Mouse (Mus musculus) embryo, embryonic 10.5 days (tissue): ENCODE measurements around the gene Ildr1.

Source experiments
- DNase-seq: peaks from one replicate; pipeline ENCODE4 v3.0.0-alpha.2; 2015; ENCODE audit warnings: low spot score

Ildr1 gene

DNA sequence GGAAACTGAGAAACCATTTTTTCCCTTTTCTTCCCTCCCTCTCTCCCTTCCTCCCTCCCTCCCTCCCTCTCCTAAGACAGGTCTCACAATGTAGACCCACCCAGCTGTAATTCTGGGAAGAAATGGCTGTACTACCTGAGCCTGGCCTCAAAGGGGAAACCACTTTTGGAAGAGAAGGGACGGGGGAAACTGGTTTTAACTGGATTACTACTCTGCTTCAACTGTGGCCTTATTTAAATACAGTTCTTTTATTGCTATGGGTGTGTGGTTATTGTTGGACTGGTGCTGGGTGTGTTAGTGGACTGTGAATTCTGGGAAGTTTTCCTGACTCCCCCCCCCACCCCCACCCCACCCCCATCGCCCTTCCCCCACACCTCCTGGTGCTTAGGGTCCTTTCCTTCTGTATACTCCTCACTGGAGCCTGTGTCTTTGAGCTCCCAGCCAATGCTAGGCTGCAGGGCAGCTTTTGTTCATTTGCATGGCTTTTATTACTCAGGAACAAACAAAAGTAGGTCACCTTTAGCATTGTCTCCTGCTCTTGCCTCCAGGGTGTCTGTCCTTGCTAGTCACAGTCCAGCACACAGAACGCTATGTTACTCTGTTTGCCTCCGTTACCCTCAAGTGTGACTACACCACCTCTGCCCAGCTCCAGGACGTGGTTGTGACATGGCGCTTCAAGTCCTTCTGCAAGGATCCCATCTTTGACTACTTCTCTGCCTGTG lies 14.1 kb downstream of the Ildr1 start:
- no peak for DNase-seq

DNA sequence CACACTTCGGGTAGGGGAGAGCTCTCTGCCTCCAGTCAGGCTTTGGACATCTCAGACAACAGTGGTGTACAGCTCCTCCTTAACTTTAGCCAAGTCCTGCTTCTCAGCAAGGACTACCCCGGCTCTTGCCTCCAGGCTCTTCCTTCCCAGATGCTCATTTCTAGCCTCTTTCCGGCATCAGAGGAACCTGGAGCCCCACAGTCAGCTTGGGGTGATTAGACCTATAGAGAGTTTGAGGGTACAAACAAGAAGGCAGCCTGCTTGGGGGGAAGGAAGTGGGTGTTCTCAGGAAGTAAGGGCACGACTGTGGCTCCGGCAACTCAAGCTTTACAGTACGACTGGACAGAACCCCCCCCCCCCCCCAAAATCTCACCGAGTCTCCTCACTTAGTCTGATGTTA lies 15.0 kb downstream of the Ildr1 start:
- DNase-seq, result no peak

- no peak for DNase-seq
Measured at GRCm38 (mm10) chr16:36709405-36709804, 15.6 kb downstream of the Ildr1 start.

DNA sequence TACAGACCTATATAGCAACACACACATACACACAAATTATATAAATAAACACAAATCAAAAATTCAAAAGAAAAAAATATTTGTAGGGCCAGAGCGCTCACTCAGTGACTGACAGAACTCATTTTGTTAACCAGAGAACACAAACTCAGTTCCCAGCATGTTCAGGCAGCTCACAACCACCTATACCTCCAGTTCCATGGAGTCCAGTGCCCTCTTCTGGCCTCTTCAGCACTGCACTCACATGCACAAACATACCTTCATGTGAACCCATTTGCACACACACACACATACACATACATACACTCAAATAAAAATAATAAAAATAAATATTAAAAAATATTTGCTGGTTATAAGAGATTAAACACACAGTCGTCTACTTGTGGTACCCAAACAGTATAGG lies 17.0 kb downstream of the Ildr1 start:
- DNase-seq, result no peak

DNA sequence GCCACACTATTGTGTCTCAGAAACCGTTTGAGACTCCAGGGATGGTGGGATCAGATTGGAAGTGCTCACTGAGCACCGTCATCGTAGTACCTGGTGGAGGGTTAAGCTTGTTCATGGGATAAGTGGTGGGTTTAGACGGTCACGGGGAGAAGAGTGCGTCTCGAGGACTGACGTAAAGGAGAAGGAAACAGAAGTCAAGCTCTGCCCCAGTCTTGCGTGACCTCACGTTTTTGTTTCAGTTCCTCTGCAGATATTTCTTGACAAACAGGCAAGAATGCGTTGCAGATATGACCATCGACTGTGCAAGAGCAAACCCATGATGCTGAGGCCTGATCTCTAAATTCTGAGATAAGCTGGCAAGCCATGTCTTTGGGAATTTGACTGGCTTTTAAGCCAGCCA lies 18.0 kb downstream of the Ildr1 start:
- DNase-seq, result no peak

GRCm38 (mm10) chr16:36717481-36717880 lies 23.7 kb downstream of the Ildr1 start:
- DNase-seq, result no peak

- no peak for DNase-seq
Measured at GRCm38 (mm10) chr16:36718637-36719036, 24.9 kb downstream of the Ildr1 start.

DNA sequence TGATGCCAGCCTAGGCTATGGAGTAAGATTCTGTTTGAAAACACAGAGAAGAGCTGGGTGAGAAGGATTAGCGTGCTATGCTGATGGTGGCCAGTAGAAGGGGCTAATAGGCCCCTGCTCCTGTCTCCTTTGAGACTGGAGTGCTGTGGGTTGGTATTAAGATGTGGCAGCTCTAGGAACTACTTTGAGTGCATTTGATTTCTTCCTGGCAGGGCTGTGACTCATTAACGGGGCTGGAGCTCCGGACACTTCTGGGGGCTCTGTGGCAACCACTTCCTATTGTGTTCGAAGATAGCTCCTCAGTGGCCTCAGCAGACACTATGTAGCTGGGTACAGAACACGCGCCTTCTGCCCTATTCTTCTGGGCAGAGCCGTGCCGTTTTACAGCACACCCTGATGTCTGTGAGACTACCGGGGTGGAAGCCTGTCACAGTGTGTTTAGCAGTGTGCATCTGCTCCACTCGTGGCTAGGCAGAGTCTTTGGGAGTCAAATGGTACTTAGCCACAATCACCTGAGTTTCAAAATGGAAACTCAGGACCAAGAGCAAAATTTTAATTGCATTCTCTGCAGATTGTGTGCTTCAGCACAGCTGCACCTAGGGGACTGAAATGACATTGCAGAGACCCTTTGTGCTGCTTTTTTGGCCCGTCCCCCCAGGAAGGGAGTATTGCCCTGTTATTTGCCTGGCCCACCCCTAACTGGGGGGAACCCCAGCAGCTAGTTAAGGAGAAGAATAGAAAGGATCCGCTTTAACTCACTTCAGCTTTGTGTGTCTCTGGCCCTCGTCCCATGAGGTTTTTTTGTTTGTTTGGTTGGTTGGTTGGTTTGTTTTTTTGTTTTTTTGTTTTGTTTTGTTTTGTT lies 26.6 kb downstream of the Ildr1 start:
- DNase-seq, result peak; percentile 43

DNA sequence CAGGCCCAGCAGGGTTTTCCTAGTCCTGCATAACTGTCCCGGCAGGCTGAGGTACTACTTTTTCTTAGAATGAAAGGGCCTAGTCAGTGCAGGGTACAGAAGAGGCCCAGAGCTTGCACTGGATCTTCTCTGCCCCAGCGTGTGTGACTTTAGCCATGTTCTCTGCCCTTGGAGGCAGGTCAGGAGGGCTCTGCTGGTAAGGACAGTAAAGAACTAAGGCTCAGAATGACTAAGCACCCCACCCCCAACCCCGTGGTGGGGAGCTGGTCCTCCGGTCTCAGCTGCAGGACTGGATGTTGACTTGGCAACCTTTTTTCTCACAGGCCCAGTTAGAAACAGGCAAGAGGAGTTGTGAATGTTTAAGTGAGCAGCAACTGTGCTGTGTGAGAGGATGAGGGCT lies 29.0 kb downstream of the Ildr1 start:
- DNase-seq, result no peak

DNA sequence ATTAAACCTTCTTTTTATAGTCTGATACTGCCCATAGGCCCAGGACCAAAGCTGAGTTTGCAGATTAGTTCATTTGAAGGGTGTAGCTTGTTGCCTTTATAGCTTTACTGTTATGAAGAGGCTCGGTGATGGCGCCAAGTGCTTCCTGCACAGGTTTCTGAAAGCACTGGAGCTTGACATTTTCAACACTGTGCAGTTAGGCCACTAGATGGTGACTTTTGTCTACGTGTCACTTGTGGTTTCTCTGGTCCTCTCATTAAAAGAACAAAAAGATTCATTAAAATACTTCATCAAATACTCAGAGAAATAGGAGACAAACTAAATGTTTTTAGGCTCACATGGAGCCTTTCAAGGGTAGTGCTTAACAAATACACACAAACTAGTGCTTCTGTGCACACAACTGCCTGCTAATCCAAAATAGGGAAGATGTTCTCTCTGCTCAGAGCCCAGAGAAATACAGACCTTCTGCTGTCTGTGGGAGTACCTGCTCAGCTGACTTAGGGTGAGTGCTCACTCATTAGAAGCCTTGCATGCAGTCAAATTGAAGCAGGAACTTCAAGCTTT lies 30.2 kb downstream of the Ildr1 start:
- peak; percentile 20 for DNase-seq

GRCm38 (mm10) chr16:36728959-36729358 lies 35.2 kb downstream of the Ildr1 start:
- DNase-seq, result no peak

DNA sequence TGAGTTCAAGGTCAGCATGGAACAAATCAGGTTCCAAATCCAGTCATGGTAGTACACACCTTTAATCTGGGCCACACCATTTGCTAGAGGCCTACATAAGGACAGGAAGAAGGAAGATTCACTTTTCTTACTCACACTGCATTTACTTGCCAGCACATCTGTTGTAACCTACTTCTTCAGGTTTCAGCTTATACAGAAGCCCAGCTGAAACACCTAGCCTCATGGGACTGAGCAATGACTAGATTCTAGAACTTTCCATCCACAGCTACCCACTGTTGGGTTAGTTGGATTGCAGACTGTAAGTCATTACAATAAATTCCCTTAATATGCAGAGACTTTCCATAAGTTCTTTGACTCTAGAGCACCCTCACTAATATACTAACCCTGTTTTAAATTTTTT lies 38.8 kb downstream of the Ildr1 start:
- no peak for DNase-seq

- DNase-seq, result no peak
Measured at GRCm38 (mm10) chr16:36733827-36734226, 40.0 kb downstream of the Ildr1 start.

- DNase-seq, result no peak
Measured at GRCm38 (mm10) chr16:36735421-36735820, 41.6 kb downstream of the Ildr1 start.

GRCm38 (mm10) chr16:36739404-36739930 lies 45.7 kb downstream of the Ildr1 start:
- peak; percentile 8 for DNase-seq

DNA sequence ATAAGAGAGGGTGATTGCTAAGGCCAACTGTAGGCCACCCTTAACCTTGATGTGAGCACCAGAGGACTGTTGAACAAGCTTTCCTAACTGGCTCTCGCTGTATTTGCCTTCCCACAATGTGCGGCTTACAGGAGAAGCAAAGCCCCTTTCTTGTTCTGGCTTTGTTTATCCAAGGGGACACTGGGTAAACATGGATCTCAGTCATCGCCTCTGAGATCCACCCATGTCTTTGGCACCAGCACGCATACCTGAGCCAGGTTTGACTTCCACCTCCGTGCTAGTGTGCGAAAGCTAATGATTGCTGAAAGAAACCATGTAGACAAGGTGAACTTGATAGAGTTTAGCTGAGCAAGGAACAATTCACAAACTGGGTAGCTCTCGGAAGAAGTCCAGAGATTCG lies 49.8 kb downstream of the Ildr1 start:
- DNase-seq, result no peak

DNA sequence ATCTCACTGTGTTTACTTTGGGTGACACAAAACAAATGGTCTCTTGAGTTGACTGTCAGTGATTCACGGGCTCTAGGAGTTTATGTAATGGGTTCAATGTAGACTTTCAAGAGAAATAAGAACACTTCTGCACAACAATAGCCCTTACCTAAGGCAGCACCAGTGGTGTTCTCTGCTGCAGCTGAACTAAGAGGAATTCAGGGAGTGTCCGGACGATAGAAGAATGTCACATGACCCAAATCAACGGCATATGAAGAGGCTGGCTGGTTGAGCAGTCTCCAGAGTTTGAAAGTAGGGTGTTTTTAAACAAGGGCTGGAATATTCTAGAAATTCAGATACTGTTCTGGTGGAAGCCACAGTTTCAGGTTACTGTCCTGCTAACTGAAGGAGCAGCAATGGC lies 53.3 kb downstream of the Ildr1 start:
- DNase-seq, result no peak

DNA sequence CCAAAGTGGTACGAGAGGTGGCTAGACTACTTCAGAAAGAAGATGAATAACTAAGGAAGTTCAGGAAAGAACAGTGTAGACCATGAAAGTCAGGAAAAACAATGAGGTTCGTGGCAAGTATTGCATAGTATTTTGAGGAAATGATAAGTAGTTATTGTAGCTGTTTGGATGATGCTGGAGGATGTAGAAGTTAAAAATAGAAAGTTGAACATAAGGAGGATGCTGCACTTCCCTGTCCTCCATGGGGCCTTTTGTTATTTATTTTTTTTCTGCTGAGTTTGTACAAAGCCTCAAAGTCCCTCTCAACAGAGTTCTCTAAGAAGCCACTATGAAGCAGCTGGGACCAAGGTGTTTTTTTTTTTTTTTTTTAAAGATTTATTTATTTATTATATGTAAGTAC lies 54.0 kb downstream of the Ildr1 start:
- DNase-seq, result no peak

GRCm38 (mm10) chr16:36751979-36752378 lies 58.2 kb downstream of the Ildr1 start:
- DNase-seq, result no peak

- no peak for DNase-seq
Measured at GRCm38 (mm10) chr16:36770191-36770771, 76.5 kb downstream of the Ildr1 start.

DNA sequence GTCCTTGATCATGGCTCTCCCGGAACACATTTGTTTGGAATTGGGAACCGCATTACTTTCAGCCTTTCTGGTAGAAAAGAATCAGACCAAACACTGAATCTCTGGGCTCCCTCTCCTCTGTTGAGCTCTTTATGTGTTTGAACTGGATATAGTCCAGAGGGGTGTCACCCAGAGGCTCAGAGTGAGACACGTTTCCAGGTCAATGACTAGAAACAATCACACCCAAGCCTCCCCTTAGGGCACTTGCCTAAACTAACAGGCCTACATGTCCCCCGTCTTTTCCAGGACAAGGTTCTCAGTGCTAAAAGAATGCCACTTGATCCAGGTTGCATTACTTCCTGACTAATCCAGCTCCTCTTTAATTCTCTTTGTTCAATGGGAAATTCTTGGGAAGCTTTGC lies 77.1 kb downstream of the Ildr1 start:
- DNase-seq, result no peak

GRCm38 (mm10) chr16:36771244-36771643 lies 77.5 kb downstream of the Ildr1 start:
- no peak for DNase-seq

GRCm38 (mm10) chr16:36771703-36772102 lies 77.9 kb downstream of the Ildr1 start:
- no peak for DNase-seq
